Mouse (Mus musculus): ENCODE results near the gene Cd40. TPM values are rescaled to one million over a fixed set of nuclear protein-coding genes. Genes with fewer than 3 reads are reported as not detected.
A peak's percentile ranks its signal among the peaks of the same experiment; 100 is the strongest.

Gene Cd40
- polyA plus RNA-seq, 1 experiment from 2014 or later = 3.4 TPM

GRCm38 (mm10) chr2:165034131-165035057 lies 21.0 kb upstream of the Cd40 start, which contains the start of gene Ncoa5:
TSS of gene Ncoa5 (minus strand) at chr2:165034867.
- peak within 1 kb of the TSS; percentile 90 for H3K4me3 ChIP-seq (replicated peaks)
- peak within 1 kb of the TSS; percentile 87 for H3K4me2 ChIP-seq
- H3K9ac ChIP-seq = peak within 1 kb of the TSS; percentile 93
- peak; percentile 95 for DNase-seq
- peaks cover 4% of the 10 kb centered on the region; the same call in 1 of the 2 replicates for H3K27me3 ChIP-seq
- WGBS (ENCODE audit: insufficient replicate concordance) = under 1% methylated on average over 110 of the region's 111 CpGs
- no peaks in the 10 kb centered on the region for H3K9me3 ChIP-seq (replicated peaks)
- H3K36me3 ChIP-seq = no peaks in the 10 kb centered on the region
- peaks cover 30% of the 10 kb centered on the region for H3K4me1 ChIP-seq (replicated peaks)
- peak within 1 kb of the TSS; percentile 51 for H3K27ac ChIP-seq
- ATAC-seq (ENCODE audit: low read depth) = peak; percentile 92

GRCm38 (mm10) chr2:165035058-165035431 lies 20.4 kb upstream of the Cd40 start:
- DNase-seq = no peak
- H3K27ac ChIP-seq = no peak overlapping the region
- peak overlapping the region; percentile 90 for H3K4me3 ChIP-seq (replicated peaks)
- WGBS (ENCODE audit: insufficient replicate concordance) = 54% methylated on average over 5 of the region's 5 CpGs
- peaks cover 8% of the 10 kb centered on the region for H3K27me3 ChIP-seq
- no peaks in the 10 kb centered on the region for H3K9me3 ChIP-seq (replicated peaks)
- peak overlapping the region; percentile 87 for H3K4me2 ChIP-seq
- ATAC-seq (ENCODE audit: low read depth) = no peak
- no peak overlapping the region for H3K9ac ChIP-seq
- H3K36me3 ChIP-seq = no peaks in the 10 kb centered on the region
- peaks cover 30% of the 10 kb centered on the region for H3K4me1 ChIP-seq (replicated peaks)

- Histone ChIP-seq H3K4me1 (replicated peaks) (peaks cover 26% of the 10 kb centered on the region), H3K4me3 (replicated peaks) (no peak overlapping the region), H3K9ac (no peak overlapping the region), H3K36me3 (no peaks in the 10 kb centered on the region), H3K27ac (no peak overlapping the region), H3K27me3 (peaks cover 8% of the 10 kb centered on the region), H3K4me2 (no peak overlapping the region), H3K9me3 (replicated peaks) (no peaks in the 10 kb centered on the region)
- DNase-seq (no peak), ATAC-seq (ENCODE audit: low read depth) (no peak)
- WGBS (ENCODE audit: insufficient replicate concordance) = 41% methylated on average over 4 of the region's 4 CpGs
Measured at GRCm38 (mm10) chr2:165037415-165037814, 18.0 kb upstream of the Cd40 start.

GRCm38 (mm10) chr2:165042126-165042525 lies 13.3 kb upstream of the Cd40 start:
- Histone ChIP-seq H3K27ac (no peak overlapping the region), H3K9ac (no peak overlapping the region), H3K4me1 (replicated peaks) (no peaks in the 10 kb centered on the region), H3K36me3 (no peaks in the 10 kb centered on the region), H3K4me3 (replicated peaks) (no peak overlapping the region), H3K27me3 (peaks cover 13% of the 10 kb centered on the region), H3K9me3 (replicated peaks) (no peaks in the 10 kb centered on the region), H3K4me2 (no peak overlapping the region)
- WGBS (ENCODE audit: insufficient replicate concordance) = 52% methylated on average over 5 of the region's 5 CpGs
- DNase-seq (no peak), ATAC-seq (ENCODE audit: low read depth) (no peak)

GRCm38 (mm10) chr2:165043090-165043636 lies 12.3 kb upstream of the Cd40 start:
- H3K27ac ChIP-seq = no peak overlapping the region
- no peak overlapping the region for H3K9ac ChIP-seq
- H3K4me2 ChIP-seq = no peak overlapping the region
- no peak overlapping the region for H3K4me3 ChIP-seq (replicated peaks)
- DNase-seq = no peak
- no peak for ATAC-seq (ENCODE audit: low read depth)
- H3K36me3 ChIP-seq = no peaks in the 10 kb centered on the region
- no peaks in the 10 kb centered on the region for H3K4me1 ChIP-seq (replicated peaks)
- peaks cover 9% of the 10 kb centered on the region for H3K27me3 ChIP-seq
- 28% methylated on average over 17 of the region's 17 CpGs for WGBS (ENCODE audit: insufficient replicate concordance)
- H3K9me3 ChIP-seq (replicated peaks) = no peaks in the 10 kb centered on the region

DNA sequence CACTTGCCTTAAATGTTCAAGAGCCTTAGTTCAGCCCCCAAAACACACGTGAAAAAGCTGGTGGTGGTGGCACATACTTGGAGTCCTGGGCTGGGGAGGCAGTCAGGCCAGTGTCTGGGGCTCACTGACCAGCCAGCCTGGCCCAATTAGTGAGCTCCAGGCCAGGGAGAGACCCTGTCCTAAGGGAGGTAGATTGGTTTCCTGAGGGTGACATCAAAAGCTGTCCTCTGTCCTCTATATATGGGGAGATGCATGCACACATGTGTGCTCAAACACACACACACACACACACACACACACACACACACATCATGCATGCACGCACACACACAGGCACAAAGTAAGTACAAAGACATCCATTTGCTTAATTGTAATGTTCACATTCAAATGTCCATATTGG lies 11.7 kb upstream of the Cd40 start:
- Histone ChIP-seq H3K4me1 (replicated peaks) (no peaks in the 10 kb centered on the region), H3K27me3 (peaks cover 9% of the 10 kb centered on the region), H3K4me3 (replicated peaks) (no peak overlapping the region), H3K27ac (no peak overlapping the region), H3K36me3 (no peaks in the 10 kb centered on the region), H3K4me2 (no peak overlapping the region), H3K9me3 (replicated peaks) (no peaks in the 10 kb centered on the region), H3K9ac (no peak overlapping the region)
- 46% methylated on average over 2 of the region's 2 CpGs for WGBS (ENCODE audit: insufficient replicate concordance)
- DNase-seq (no peak), ATAC-seq (ENCODE audit: low read depth) (no peak)

GRCm38 (mm10) chr2:165049044-165049443 lies 6.4 kb upstream of the Cd40 start:
- peaks cover 18% of the 10 kb centered on the region for H3K27me3 ChIP-seq
- no peak overlapping the region for H3K9ac ChIP-seq
- no peak overlapping the region for H3K4me2 ChIP-seq
- 57% methylated on average over 5 of the region's 5 CpGs for WGBS (ENCODE audit: insufficient replicate concordance)
- no peak overlapping the region for H3K4me3 ChIP-seq (replicated peaks)
- no peaks in the 10 kb centered on the region for H3K4me1 ChIP-seq (replicated peaks)
- H3K36me3 ChIP-seq = no peaks in the 10 kb centered on the region
- DNase-seq (no peak), ATAC-seq (ENCODE audit: low read depth) (no peak)
- H3K9me3 ChIP-seq (replicated peaks) = 0 out of 2 replicates have a peak, but pooled peaks cover 4% of the 10 kb centered on the region
- H3K27ac ChIP-seq = no peak overlapping the region

DNA sequence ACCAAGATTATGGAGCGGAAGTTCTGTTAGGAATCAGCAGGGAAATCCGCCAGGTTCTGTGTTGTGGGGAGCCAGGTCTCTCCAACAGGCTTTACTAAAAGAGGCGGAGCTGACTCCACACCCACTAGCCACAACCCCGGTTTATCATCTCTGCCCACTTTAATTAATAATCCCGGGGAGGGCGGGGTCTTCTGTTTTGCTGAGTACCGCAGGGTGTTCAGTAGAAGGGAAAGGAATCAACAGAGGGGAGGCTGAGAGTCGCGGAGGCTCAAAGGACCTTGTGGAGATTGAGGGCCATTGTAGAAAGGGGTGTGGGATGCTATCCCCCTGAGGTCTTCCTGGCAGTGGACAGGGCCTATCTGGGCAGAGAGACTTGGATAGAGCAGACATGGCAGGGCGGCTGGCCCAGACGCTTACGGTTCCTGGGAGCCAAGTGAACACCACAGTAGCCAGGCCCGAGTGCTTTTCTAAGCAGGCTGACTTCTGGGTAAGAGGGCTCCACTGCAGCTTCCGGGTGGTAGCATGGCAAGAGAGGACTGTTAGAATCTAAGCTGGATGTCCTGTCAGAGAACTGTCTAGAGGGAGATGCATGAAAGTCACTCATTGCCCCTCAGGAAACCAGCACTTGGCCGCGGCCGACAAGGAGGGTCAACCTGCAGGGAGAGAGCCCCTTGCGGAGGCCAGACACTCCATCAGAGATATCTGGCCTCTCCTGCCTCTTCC lies 4.4 kb upstream of the Cd40 start:
- Histone ChIP-seq H3K9me3 (replicated peaks) (peaks cover 7% of the 10 kb centered on the region; the same call in 1 of the 2 replicates), H3K36me3 (no peaks in the 10 kb centered on the region), H3K4me1 (replicated peaks) (0 out of 2 replicates have a peak, but pooled peaks cover 5% of the 10 kb centered on the region), H3K27ac (no peak overlapping the region), H3K4me3 (replicated peaks) (no peak overlapping the region), H3K27me3 (peaks cover 31% of the 10 kb centered on the region), H3K9ac (no peak overlapping the region), H3K4me2 (no peak overlapping the region)
- DNase-seq (no peak), ATAC-seq (ENCODE audit: low read depth) (no peak)
- 61% methylated on average over 18 of the region's 18 CpGs for WGBS (ENCODE audit: insufficient replicate concordance)

DNA sequence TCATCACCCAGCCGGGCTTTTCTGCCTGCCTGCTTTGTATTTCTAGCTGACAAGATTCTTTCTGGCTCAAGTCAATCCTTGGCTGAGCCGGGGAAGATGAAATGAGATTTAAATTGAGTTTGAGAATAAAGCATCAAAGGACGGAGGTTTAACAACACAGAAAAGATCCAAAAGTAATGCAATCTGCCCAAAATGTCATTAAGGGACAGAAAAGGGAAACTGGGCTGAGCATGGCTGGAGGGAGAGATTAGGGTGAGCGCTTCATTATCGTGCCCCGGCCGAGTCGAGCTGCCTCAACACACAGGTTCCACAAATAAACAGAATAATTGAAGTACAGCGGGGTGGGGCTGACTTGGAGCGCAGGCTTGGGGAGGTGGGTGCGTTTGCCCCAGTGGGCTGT lies 3.9 kb upstream of the Cd40 start:
- no peak overlapping the region for H3K4me3 ChIP-seq (replicated peaks)
- 32% methylated on average over 11 of the region's 11 CpGs for WGBS (ENCODE audit: insufficient replicate concordance)
- no peak for ATAC-seq (ENCODE audit: low read depth)
- DNase-seq = no peak
- H3K9ac ChIP-seq = no peak overlapping the region
- peaks cover 7% of the 10 kb centered on the region; the same call in 1 of the 2 replicates for H3K9me3 ChIP-seq (replicated peaks)
- H3K4me1 ChIP-seq (replicated peaks) = peaks cover 11% of the 10 kb centered on the region; the same call in 1 of the 2 replicates
- H3K27ac ChIP-seq = no peak overlapping the region
- no peak overlapping the region for H3K4me2 ChIP-seq
- peaks cover 37% of the 10 kb centered on the region for H3K27me3 ChIP-seq
- no peaks in the 10 kb centered on the region for H3K36me3 ChIP-seq

DNA sequence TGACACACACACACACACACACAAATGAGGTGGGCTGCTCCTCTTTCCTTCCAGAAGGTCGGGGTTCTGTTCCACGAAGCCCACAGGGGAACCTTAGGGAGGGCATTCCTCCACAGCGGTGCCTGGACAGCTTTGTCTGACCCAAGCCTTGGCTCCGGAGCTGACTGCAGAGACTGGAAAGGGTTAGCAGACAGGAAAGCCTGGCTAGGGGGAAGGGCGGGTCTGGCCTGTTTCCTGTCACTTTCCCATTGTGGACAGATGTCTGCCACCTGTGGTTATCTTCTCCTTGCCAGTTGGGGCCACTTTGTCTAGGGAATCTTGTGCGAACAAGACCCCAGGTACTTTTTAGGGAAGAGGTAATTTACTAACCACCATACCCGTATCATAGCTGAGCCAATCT lies 478 bp downstream of the Cd40 start:
- 0 out of 2 replicates have a peak, but pooled peaks have one; percentile 31 for ATAC-seq (ENCODE audit: low read depth)
- Histone ChIP-seq H3K9ac (no peak overlapping the region), H3K4me3 (replicated peaks) (peak overlapping the region; percentile 42), H3K4me1 (replicated peaks) (peaks cover 12% of the 10 kb centered on the region; the same call in 1 of the 2 replicates), H3K27me3 (peaks cover 37% of the 10 kb centered on the region), H3K36me3 (no peaks in the 10 kb centered on the region), H3K4me2 (peak overlapping the region; percentile 45), H3K27ac (no peak overlapping the region), H3K9me3 (replicated peaks) (peaks cover 7% of the 10 kb centered on the region; the same call in 1 of the 2 replicates)
- DNase-seq = no peak
- WGBS (ENCODE audit: insufficient replicate concordance) = 4% methylated on average over 7 of the region's 7 CpGs

Measured in liver, embryonic 13.5 days (tissue).